10 mouse cellular contexts compared by ENCODE assay signal in the genomic region with DNA sequence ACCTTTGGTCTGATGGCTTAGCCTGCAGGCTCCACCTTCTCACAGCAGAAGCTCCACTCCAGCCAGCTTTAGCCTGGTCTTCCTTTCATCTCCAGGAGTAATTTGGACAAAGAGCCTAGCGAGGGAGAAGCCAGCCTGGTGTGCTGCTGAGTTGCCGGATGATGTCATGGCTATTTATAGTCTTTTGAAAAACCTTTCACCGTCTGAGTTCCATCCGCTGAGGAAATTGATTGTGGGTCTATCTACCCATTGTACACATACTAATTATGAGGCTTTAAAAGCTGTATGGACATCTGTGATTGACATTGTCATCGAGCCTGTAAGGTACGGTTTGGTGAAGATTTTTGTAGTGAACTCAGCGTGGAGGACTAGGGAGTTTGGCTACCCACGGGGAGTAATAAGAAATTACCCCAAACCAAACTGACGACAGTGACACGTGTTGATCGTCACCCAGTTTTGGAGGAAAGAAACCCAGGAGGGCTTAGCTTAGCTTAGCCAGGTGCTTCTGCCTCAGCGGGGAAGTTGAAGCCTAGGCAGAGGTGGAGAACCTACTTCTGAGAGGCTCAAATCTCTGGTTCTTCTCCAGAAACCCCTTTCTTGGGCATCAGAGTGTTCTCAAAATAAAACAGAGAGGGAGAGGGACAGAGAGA. TPM values are rescaled to one million over a fixed set of nuclear protein-coding genes. Genes with fewer than 3 reads are reported as not detected.
DNase-seq lines count a peak whose midpoint lies in the region; ATAC-seq and TF ChIP-seq lines count a peak whose summit lies in the region.
"Had no signal": no experiment of that assay in that cellular context is flagged by ENCODE, and none has a peak within 500 bp of the region (broad histone marks: within the 10 kb centered on the region; RNA-seq: fewer than 3 reads in every experiment).

No protein-coding gene starts in this region.

- H3K4me3 ChIP-seq in cerebellum, adult 2 months (replicated peaks; ENCODE audit: insufficient read depth, low read depth, low read length): no peak overlapping the region
- no peak overlapping the region for H3K4me3 ChIP-seq in midbrain, embryonic 12.5 days
- H3K4me3 ChIP-seq: stomach, embryonic 15.5 days had no signal

- peak; percentile 75 for ATAC-seq in midbrain, embryonic 12.5 days (ENCODE audit: low FRiP score, low read depth)

- 15% methylated on average over 12 of the region's 12 CpGs for WGBS in cerebellum, adult 2 months
- 54% methylated on average over 12 of the region's 12 CpGs for whole genome bisulfite sequencing in midbrain, embryonic 12.5 days

- H3K36me3 ChIP-seq in midbrain, embryonic 12.5 days: no peaks in the 10 kb centered on the region
- H3K36me3 ChIP-seq: stomach, embryonic 15.5 days had no signal

- intact Hi-C loops in heart, postnatal 36 days (cut with DNase I): loop anchor here (1.0 to 10.0 kb wide), 3 partner anchors 199 to 451 kb away; a partner anchor contains a TSS

- no peak overlapping the region for H3K4me2 ChIP-seq in midbrain, embryonic 12.5 days (replicated peaks)
- H3K4me2 ChIP-seq: stomach, embryonic 15.5 days had no signal

- no peaks in the 10 kb centered on the region for H3K27me3 ChIP-seq in cerebellum, adult 2 months (ENCODE audit: control insufficient read depth, insufficient read depth, low read length)
- H3K27me3 ChIP-seq in midbrain, embryonic 12.5 days: no peaks in the 10 kb centered on the region
- H3K27me3 ChIP-seq: stomach, embryonic 15.5 days had no signal

- TF ChIP-seq CTCF in cerebellum, adult 2 months (IDR thresholded peaks at IDR 0.05; ENCODE audit: borderline replicate concordance, insufficient read depth, low read depth, low read length): no peak

- H3K4me1 ChIP-seq in cerebellum, adult 2 months (ENCODE audit: control insufficient read depth, insufficient read depth, low read length): peaks cover 31% of the 10 kb centered on the region
- H3K4me1 ChIP-seq in midbrain, embryonic 12.5 days: peaks cover 14% of the 10 kb centered on the region
- H3K4me1 ChIP-seq: stomach, embryonic 15.5 days had no signal

- peak overlapping the region; percentile 92 for H3K27ac ChIP-seq in cerebellum, adult 2 months (ENCODE audit: insufficient read depth, low read length)
- H3K27ac ChIP-seq in midbrain, embryonic 12.5 days (replicated peaks): peak overlapping the region; percentile 54; the same call in 1 of the 2 replicates
- H3K27ac ChIP-seq: liver, embryonic 14.5 days; stomach, embryonic 15.5 days had no signal

- peak; percentile 34; the same call in 1 of the 2 replicates for TF ChIP-seq POLR2A in cerebellum, adult 2 months (IDR thresholded peaks at IDR 0.05; ENCODE audit: borderline replicate concordance, insufficient read depth, low read length)

- peak; percentile 53 to 61 for DNase-seq in heart, adult 18-20 months
- DNase-seq in heart, postnatal 36 days: no peak
- peak; percentile 61 to 88 for DNase-seq in cerebellum, adult 2 months
- peak; percentile 61 for DNase-seq in heart, adult 8-10 months (ENCODE audit: low spot score)
- no peak for DNase-seq in thymus, postnatal 14 days
- DNase-seq in thymus, postnatal 4 days: no peak
- DNase-seq in testis, postnatal 14 days (ENCODE audit: low spot score): no peak

- H3K9me3 ChIP-seq in midbrain, embryonic 12.5 days: no peaks in the 10 kb centered on the region
- H3K9me3 ChIP-seq: stomach, embryonic 15.5 days had no signal

- no peak overlapping the region for H3K9ac ChIP-seq in midbrain, embryonic 12.5 days (replicated peaks)
- H3K9ac ChIP-seq: liver, embryonic 14.5 days; stomach, embryonic 15.5 days had no signal

RNA-seq across cellular contexts. Expression of a gene that starts 28.8 kb away (rescaled TPM):
- total RNA-seq in heart, adult 18-20 months (2021): 10 to 100 TPM; 36.7 to 57.1 TPM
- total RNA-seq in heart, postnatal 36 days (2021): 10 to 100 TPM; 49.3 to 59.3 TPM
- 29.5 and 29.7 TPM in 2 replicates for polyA plus RNA-seq in cerebellum, adult 2 months (2012; rRNA removed)
- total RNA-seq in heart, adult 8-10 months (2022): 10 to 100 TPM; 30.4 to 74.1 (median 46.7) TPM
- 19.2 and 20.6 TPM in 2 replicates for polyA plus RNA-seq in midbrain, embryonic 12.5 days (2016; fragmentation: Nextera tagmentation; extraction: Ambion mirVana)

Comparison
In these comparisons a context has a peak if more than half of its experiments do, and no peak if none do; other contexts are left out.
1. DNase-seq: peak in heart, adult 18-20 months (2 of 2), cerebellum, adult 2 months (2 of 2) and heart, adult 8-10 months (single experiment); none in heart, postnatal 36 days (0 of 2), thymus, postnatal 14 days (single experiment), thymus, postnatal 4 days (single experiment) and testis, postnatal 14 days (single experiment).